Mouse (Mus musculus) heart, postnatal 0 days (tissue): ENCODE results near the gene Hspa12b. TPM values are rescaled to one million over a fixed set of nuclear protein-coding genes. Genes with fewer than 3 reads are reported as not detected.

ENCODE experiments used
- ATAC-seq: fragments of 200-750 bp; cut with Nextera tagmentation; 2 replicates; pipeline ENCODE4 v1.8.0; 2017; ENCODE audit warnings: low read depth, moderate number of reproducible peaks, moderate library complexity; ENCODE audit not compliant: insufficient read depth
- DNase-seq: peaks from one replicate; pipeline ENCODE4 v3.0.0-alpha.2; 2016; ENCODE audit warnings: low spot score
- H3K27ac ChIP-seq: fragments of 300-500 bp; sonication (generic); 2 replicates; pipeline ENCODE4 v1.5.1; 2014; ENCODE audit warnings: low read depth, mild to moderate bottlenecking
- H3K27me3 ChIP-seq: fragments of 300-500 bp; sonication (generic); 2 replicates; pipeline ENCODE4 v1.6.1; 2014; ENCODE audit warnings: low read length, mixed read lengths; ENCODE audit not compliant: control insufficient read depth, insufficient read depth
- H3K36me3 ChIP-seq: fragments of 300-500 bp; sonication (generic); replicated peaks from 2 replicates; pipeline ENCODE4 v1.6.1; 2014; ENCODE audit warnings: low read length, mixed read lengths; ENCODE audit not compliant: control insufficient read depth, insufficient read depth
- H3K4me1 ChIP-seq: fragments of 300-500 bp; sonication (generic); 2 replicates; pipeline ENCODE4 v1.6.1; 2014; ENCODE audit warnings: antibody characterized with exemption; ENCODE audit not compliant: control insufficient read depth, insufficient read depth
- H3K4me2 ChIP-seq: fragments of 300-500 bp; sonication (generic); 2 replicates; pipeline ENCODE4 v1.6.1; 2014; ENCODE audit warnings: low read depth, mild to moderate bottlenecking, low read length, moderate library complexity
- H3K4me3 ChIP-seq: fragments of 300-500 bp; sonication (generic); 2 replicates; pipeline ENCODE4 v1.5.1; 2014; ENCODE audit warnings: low read depth, low read length
- H3K9ac ChIP-seq: fragments of 300-500 bp; sonication (generic); replicated peaks from 2 replicates; pipeline ENCODE4 v1.6.1; 2014; ENCODE audit warnings: low read depth, low read length, mixed read lengths
- H3K9me3 ChIP-seq: fragments of 300-500 bp; sonication (generic); replicated peaks from 2 replicates; pipeline ENCODE4 v1.6.1; 2016; ENCODE audit warnings: low read length; ENCODE audit not compliant: control insufficient read depth
- CTCF ChIP-seq: IDR thresholded peaks from 2 replicates; pipeline ENCODE4 v1.5.1; 2016; ENCODE audit warnings: antibody characterized with exemption, control low read depth, low read depth
- EP300 ChIP-seq: IDR thresholded peaks from 2 replicates; pipeline ENCODE4 v1.6.1; 2016; ENCODE audit warnings: antibody characterized with exemption, low read depth
- WGBS: fragments of 180-500 bp; shearing (Covaris S2); extraction: QIAGEN DNeasy Blood & Tissue Kit; methylation state at CpG from one replicate; pipeline ENCODE4 v1.1.7; 2014; 5-methylcytosine and 5-hydroxymethylcytosine counted together
- polyA plus RNA-seq: library from polyadenylated mRNA; unstranded; fragments of >200 nt; fragmentation: Nextera tagmentation; extraction: Ambion mirVana; gene quantifications from 2 replicates; pipeline ENCODE4 v1.2.1, GENCODE M21; 2015
- total RNA-seq: library from RNA; depleted of rRNA; stranded (reverse); fragments of >200 nt; gene quantifications from 2 replicates; pipeline ENCODE4 v1.2.3, GENCODE M21; 2014; ENCODE audit warnings: low replicate concordance

The Hspa12b gene
- total and polyA plus RNA-seq, 2 experiments from 2014 or later, result 9.0 to 29.3 TPM

DNA sequence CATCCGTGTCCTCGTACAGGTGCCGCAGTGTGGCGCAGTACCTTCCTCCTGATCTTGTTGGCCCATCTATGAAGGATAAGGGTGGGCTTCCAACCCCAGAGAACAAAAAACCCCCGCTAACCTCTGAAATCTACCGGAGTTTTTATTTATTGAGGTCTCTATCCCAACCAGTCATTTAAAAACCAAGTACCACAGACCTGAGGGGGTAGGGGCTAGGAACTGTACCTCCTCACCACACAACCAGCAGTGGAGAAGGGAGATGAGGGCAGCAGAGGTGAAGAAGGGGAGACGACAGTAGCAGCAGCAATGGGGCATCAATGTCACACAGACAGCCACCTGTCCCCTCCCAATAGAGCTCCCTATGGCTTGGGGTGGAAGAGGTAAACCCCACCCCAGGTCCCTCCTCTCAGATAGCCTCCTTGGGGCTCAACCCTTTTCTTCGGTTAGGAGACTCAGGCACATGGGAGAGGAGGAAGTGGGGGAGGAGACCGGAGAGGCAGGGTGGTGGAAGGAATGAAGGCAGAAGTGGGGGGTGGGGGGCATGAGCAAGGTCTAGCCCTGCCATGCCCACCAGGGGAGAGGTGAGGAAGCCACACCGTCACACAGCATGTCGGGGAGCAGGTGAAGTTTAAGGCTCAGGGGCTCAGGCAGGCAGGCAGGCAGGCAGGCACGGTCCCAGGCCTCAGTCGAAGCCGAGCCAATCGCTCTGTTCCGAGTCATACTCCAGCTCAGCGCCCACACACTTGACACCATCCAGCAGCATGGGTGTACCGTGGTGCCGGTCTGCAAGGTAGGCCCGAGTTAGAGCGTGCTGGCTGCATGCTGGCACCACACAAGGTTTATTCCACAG lies 19.3 kb downstream of the Hspa12b start:
- H3K4me1 ChIP-seq, result no peaks in the 10 kb centered on the region
- no peak overlapping the region for H3K27ac ChIP-seq
- H3K9me3 ChIP-seq, result no peaks in the 10 kb centered on the region
- no peak for DNase-seq
- H3K9ac ChIP-seq, result no peak overlapping the region
- no peak for TF ChIP-seq CTCF
- no peak for TF ChIP-seq EP300
- H3K36me3 ChIP-seq, result peaks cover 59% of the 10 kb centered on the region
- no peak overlapping the region for H3K4me2 ChIP-seq
- ATAC-seq, result no peak
- H3K27me3 ChIP-seq, result no peaks in the 10 kb centered on the region
- 79% methylated on average over 21 of the region's 21 CpGs for WGBS
- H3K4me3 ChIP-seq, result no peak overlapping the region

DNA sequence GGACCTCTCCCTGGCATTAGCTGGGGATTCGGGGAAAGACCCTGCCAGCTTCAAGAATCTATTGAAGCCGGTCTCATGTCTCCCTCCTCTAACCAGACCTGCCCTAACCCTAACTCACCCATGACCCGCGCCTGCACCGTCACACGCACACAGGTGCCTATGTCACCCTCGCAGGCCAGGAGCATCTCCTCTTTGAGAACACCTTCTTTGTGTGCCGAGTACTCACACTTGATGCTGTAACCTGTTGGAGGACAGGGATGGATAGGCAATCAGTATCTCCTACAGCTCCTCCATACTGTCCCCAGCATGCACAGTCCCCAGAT lies 19.9 kb downstream of the Hspa12b start:
- no peak overlapping the region for H3K4me3 ChIP-seq
- H3K4me1 ChIP-seq, result no peaks in the 10 kb centered on the region
- H3K4me2 ChIP-seq, result no peak overlapping the region
- no peak for TF ChIP-seq CTCF
- TF ChIP-seq EP300, result no peak
- ATAC-seq (no peak), DNase-seq (no peak)
- H3K36me3 ChIP-seq, result peaks cover 58% of the 10 kb centered on the region
- H3K27me3 ChIP-seq, result no peaks in the 10 kb centered on the region
- no peak overlapping the region for H3K27ac ChIP-seq
- H3K9me3 ChIP-seq, result no peaks in the 10 kb centered on the region
- no peak overlapping the region for H3K9ac ChIP-seq
- 92% methylated on average over 8 of the region's 8 CpGs for WGBS

DNA sequence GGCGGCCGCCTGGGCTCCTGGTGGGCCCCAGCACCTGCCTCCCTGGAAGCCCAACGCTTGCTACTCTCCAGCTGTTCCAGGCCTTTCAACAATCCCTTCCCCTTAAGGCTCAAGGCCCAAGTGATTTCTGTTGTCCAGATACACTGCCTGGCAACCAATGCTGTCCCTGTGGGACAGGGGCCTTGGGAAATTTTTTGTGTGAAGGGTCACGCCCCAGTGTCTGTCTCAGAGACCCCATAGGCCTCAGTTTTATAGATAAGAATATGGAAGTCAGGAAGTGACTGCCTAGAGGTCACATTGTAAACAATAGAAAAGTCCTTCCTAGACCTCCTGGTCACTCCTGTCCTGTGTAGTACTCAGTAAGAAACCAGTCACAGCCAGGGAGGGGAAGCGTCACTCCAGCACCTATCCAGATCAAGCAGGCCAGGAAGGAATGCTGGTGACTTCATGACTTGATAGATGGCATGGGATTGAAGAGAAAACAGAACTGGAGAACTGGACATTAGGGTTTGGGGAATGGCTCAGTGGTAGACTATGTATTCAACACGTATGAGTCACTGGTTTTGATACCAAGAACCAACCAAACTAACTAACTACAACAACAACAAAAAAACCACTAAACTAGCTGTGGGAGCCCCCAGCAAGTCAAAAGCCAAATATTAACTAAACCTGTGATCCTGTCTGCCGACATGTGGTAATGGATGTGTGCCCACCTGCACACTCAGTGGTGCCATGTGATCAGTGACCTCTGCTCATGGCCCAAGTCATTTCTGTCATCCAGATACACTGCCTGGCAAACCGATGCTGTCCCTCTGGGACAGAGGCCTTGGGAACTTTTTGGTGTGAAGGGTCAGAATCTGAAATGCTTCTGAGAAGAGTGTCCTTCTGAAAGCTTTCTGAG lies 21.5 kb downstream of the Hspa12b start:
- DNase-seq, result no peak
- H3K4me3 ChIP-seq, result no peak overlapping the region
- peaks cover 57% of the 10 kb centered on the region for H3K36me3 ChIP-seq
- H3K9ac ChIP-seq, result no peak overlapping the region
- no peaks in the 10 kb centered on the region for H3K9me3 ChIP-seq
- H3K4me2 ChIP-seq, result no peak overlapping the region
- H3K27ac ChIP-seq, result peak overlapping the region; percentile 2; the same call in 1 of the 2 replicates
- H3K4me1 ChIP-seq, result no peaks in the 10 kb centered on the region
- H3K27me3 ChIP-seq, result no peaks in the 10 kb centered on the region
- ATAC-seq, result peak; percentile 59
- WGBS, result 70% methylated on average over 8 of the region's 8 CpGs
- no peak for TF ChIP-seq EP300
- TF ChIP-seq CTCF, result no peak

DNA sequence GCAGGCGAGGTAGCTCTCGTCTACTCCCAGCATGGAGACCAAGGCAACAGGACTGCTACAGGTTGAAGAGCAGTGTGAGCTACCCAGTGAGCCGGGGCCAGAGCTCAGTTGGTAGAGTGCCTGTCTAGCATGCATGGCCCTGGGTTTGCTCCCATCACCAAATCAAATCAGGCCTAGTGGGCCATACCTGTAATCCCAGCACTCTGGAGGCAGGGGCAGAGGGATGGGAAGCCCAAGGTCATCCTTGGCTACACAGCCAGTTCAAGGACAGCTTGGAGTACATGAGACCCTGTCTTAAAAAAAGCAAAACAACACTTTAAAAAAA lies 22.1 kb downstream of the Hspa12b start:
- Histone ChIP-seq H3K27ac (no peak overlapping the region), H3K36me3 (peaks cover 54% of the 10 kb centered on the region), H3K4me1 (no peaks in the 10 kb centered on the region), H3K4me2 (no peak overlapping the region), H3K4me3 (no peak overlapping the region), H3K27me3 (no peaks in the 10 kb centered on the region), H3K9me3 (no peaks in the 10 kb centered on the region), H3K9ac (no peak overlapping the region)
- TF ChIP-seq CTCF (no peak), EP300 (no peak)
- 93% methylated on average over 3 of the region's 3 CpGs for WGBS
- DNase-seq, result no peak
- ATAC-seq, result no peak

DNA sequence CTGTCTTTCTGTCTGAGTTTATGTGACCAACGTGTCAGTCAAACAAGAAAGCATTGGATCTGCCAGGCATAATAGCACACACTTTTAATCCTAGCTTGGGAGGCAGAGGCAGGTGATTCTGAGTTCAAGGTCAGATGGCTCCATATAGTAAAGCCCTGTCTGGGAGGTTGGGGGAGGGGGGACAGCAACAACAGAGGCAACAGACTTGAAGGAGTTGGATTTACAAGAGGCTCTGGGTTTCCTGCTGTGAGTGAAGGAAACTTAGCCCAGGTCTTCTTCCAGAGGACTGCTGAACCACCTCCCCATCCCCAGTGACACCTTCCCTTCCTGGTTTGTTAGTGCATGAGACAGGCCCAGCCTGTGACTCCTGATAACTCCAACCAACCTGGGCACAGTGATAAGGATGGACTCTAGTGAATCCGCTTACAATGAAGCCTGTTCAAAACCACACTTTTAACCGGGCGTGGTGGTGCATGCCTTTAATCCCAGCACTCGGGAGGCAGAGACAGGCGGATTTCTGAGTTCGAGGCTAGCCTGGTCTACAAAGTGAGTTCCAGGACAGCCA lies 25.2 kb downstream of the Hspa12b start:
- Histone ChIP-seq H3K4me1 (no peaks in the 10 kb centered on the region), H3K4me2 (no peak overlapping the region), H3K4me3 (no peak overlapping the region), H3K9ac (no peak overlapping the region), H3K27me3 (no peaks in the 10 kb centered on the region), H3K27ac (no peak overlapping the region), H3K36me3 (peaks cover 44% of the 10 kb centered on the region), H3K9me3 (no peaks in the 10 kb centered on the region)
- ATAC-seq (no peak), DNase-seq (no peak)
- 84% methylated on average over 7 of the region's 7 CpGs for WGBS
- TF ChIP-seq EP300 (no peak), CTCF (no peak)
